Mouse (Mus musculus): ENCODE data around the gene Sfxn3.

DNA sequence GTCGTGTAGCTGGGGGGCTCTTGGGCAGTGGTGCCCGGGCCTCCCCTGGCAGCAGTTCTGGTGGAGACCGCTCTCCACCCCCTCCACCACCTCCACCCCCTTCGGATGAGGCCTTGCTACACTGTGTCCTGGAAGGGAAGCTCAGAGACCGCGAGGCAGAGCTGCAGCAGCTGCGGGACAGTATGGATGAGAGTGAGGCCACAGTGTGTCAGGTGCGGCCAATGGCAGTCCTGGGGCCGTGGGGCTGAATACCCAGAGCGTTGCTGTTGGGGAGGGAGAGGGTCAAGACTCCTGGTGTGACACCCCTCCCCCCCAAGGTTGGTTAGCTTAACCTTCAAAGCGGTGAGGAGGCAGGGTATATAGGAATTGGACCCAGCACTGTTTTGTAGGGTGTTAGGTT, 23.3 kb upstream of the Sfxn3 start:
- TF ChIP-seq CTCF (IDR thresholded peaks at IDR 0.05; ENCODE audit: control insufficient read depth, insufficient read depth, insufficient replicate concordance, low read depth, low read length) (no peak), POLR2A (IDR thresholded peaks at IDR 0.05; ENCODE audit: control insufficient read depth, low read depth, low read length) (no peak)

Data from testis, adult 2 months (tissue).